Mouse (Mus musculus): ENCODE data around the gene Tomm20.

DNA sequence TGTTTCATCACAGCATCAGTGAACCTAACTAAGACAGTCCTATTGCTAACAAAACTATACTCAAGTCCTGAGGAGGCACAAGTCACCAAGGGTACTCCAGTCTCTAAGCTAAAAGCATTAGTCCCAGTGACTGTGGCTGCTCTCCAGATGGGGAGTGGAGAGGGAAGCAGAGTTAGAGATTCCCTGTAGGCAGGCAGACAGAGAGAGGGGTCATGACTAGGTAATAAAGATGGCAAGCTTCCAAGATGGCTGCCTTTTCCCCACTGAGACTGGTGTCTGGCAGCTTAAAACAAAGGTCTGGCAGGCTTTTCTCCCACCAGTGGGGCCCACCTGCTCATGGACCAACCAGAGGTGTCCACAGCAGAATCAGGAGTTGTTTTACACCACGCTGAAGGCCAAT lies 48.9 kb upstream of the Tomm20 start:
- TF ChIP-seq CTCF (IDR thresholded peaks at IDR 0.05; ENCODE audit: extremely low read depth, insufficient read depth, insufficient read length, insufficient replicate concordance) (no peak), POLR2A (IDR thresholded peaks at IDR 0.05; ENCODE audit: low read depth, low read length) (no peak)

Measured in spleen, adult 2 months (tissue).